Mouse (Mus musculus) olfactory bulb, adult 2 months (tissue): ENCODE data around the gene Pcsk6. TPM values are rescaled to one million over a fixed set of nuclear protein-coding genes. Genes with fewer than 3 reads are reported as not detected.
"Not testable (repeated sequence)": the region's sequence is repeated elsewhere in the genome, so short reads cannot be mapped to it uniquely, and the experiment has no call there.

ENCODE experiments used
- H3K27ac ChIP-seq: fragments of 200-500 bp; 2 replicates; pipeline ENCODE4 v1.5.1; 2012; ENCODE audit warnings: low read depth, low read length; ENCODE audit not compliant: insufficient read depth
- H3K4me1 ChIP-seq: fragments of 200-500 bp; 2 replicates; pipeline ENCODE4 v1.6.1; 2012; ENCODE audit warnings: low read length; ENCODE audit not compliant: control insufficient read depth, insufficient read depth
- H3K4me3 ChIP-seq: fragments of 200-500 bp; 2 replicates; pipeline ENCODE4 v1.5.1; 2012; ENCODE audit warnings: mild to moderate bottlenecking, low read depth, low read length, moderate library complexity; ENCODE audit not compliant: insufficient read depth
- CTCF ChIP-seq: fragments of 200-500 bp; IDR thresholded peaks from 2 replicates; pipeline ENCODE4 v1.5.1; 2012; ENCODE audit warnings: low read depth, mild to moderate bottlenecking, low read length, moderate library complexity; ENCODE audit not compliant: insufficient read depth
- POLR2A ChIP-seq: fragments of 200-500 bp; IDR thresholded peaks from 2 replicates; pipeline ENCODE4 v1.6.1; 2012; ENCODE audit warnings: mild to moderate bottlenecking, low read depth, low read length, moderate library complexity; ENCODE audit not compliant: insufficient read depth
- WGBS: fragments of 180-500 bp; shearing (Covaris S2); methylation state at CpG from one replicate; pipeline ENCODE4 v1.1.7; 2018; 5-methylcytosine and 5-hydroxymethylcytosine counted together
- polyA plus RNA-seq: library from polyadenylated mRNA; stranded (reverse); fragments of >200 nt; gene quantifications from 2 replicates; pipeline ENCODE4 v1.2.4, GENCODE M21; 2012; ENCODE audit warnings: low replicate concordance; ENCODE audit not compliant: missing spikeins, insufficient read depth, insufficient read length

Gene Pcsk6
- not detected in 2 replicates for polyA plus RNA-seq

DNA sequence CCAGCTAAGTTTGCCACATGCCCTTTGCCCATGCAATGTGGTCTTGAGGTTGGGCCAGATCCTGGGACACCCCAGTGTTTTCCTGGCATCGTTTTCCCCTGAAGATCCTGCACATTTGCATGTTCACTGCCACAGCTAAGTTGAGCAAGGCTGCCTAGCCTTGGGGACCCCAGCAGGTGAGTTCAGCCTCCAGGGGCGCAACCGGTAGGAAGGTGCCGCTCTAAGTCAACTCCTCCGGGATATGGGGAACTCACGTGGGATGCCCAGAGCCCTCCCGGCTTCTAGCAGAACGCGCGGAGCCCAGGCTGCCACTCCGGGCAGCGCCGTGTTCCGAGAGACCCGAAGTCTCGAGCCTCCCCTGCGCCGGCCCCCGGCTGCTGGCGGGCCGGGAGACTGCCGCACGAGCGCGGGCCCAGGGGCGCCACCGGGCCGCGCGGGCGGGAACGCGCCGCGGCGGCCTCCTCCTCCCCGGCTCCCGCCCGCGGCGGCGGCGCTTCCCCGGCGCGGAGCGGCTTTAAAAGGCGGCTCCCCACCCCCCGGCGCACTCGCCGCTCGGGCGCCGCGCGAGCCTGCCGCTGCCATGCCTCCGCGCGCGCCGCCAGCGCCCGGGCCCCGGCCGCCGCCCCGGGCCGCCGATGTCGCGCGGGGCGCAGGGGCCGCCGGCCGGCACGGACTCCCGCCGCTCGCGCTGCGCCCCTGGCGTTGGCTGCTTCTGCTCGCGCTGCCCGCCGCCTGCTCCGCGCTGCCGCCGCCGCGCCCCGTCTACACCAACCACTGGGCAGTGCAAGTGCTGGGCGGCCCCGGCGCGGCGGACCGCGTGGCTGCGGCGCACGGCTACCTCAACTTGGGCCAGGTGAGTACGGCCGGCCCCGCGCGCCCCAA is at the start of gene Pcsk6:
Pcsk6 (plus strand) TSS at position 144 of the 882 bp plus-strand sequence.
- 14% methylated on average over 111 of the region's 111 CpGs for WGBS
- H3K27ac ChIP-seq = no peak within 1 kb of the TSS
- peak within 1 kb of the TSS; percentile 58 for H3K4me3 ChIP-seq
- peaks cover 20% of the 10 kb centered on the region for H3K4me1 ChIP-seq
- no peak for TF ChIP-seq CTCF

DNA sequence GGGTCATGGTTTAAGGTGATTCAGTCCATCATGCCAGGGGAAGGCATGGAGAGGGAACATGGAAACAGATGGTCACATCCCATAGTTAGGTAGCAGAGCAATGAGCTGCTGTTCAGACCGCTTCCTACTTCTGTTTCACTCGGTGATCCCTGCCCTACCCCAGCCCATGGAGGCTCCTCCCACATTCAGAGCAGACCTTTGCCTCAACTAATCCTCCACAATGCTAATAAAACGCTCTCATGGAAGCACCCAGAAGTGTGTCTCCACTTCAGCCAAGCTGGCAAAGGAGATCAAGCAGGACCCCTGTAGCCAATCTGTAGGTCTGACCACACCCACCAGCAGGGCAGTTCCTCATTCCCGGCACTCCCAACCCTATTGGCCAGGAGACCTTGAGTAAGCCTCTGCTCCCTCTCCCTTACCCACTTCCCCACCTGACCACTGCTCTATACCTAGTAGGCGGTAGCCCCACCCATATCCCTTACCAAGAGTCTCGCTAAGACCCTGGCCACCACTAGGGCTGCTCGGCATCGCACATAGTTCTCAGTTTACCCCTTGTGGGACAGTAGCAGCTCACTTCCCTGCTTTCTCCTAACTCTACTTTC is 47.8 kb upstream of the Pcsk6 start:
- no peak overlapping the region for H3K27ac ChIP-seq
- no peaks in the 10 kb centered on the region for H3K4me1 ChIP-seq
- no peak overlapping the region for H3K4me3 ChIP-seq
- 86% methylated on average over 8 of the region's 8 CpGs for WGBS
- no peak for TF ChIP-seq POLR2A
- no peak for TF ChIP-seq CTCF

DNA sequence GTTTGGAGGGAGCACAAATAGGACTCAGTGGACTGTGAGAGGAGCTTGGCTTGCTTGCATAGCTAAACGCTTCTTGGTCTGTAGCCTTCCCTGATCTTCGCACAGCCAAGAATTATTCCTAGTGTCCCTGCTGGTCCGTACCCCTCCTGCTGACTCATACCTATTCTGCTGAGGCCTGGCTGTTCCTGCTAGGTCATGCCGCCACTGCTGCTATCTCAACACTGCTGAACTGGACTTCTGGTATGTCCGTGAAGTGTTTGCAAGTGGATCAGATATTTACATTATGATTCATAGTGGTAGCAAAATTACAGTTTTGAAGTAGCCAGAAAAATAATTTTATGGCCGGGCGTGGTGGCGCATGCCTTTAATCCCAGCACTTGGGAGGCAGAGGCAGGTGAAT is 44.0 kb upstream of the Pcsk6 start:
- Histone ChIP-seq H3K27ac (no peak overlapping the region), H3K4me3 (no peak overlapping the region), H3K4me1 (no peaks in the 10 kb centered on the region)
- WGBS = 96% methylated on average over 8 of the region's 8 CpGs
- TF ChIP-seq CTCF (no peak), POLR2A (no peak)

DNA sequence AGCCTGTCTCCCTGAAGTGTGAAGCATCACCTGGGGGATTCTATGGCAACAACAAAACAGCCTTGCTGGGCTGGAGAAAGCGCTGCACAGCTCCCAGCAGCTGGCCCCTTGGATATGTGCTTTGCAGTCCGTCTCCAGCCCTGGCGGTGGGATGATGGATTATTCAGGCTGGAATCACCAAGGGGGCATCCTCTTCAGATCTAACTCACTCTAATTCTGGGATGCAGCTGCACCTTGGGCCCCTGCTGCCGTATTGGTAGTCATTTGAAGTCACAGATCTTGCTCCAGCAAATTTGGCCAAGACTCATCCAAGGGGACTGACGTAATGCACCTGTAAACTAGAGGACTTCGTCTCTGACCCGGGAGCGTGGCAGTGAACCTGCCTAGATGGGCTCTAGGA is 41.1 kb upstream of the Pcsk6 start:
- 63% methylated on average over 8 of the region's 8 CpGs for WGBS
- TF ChIP-seq POLR2A (no peak), CTCF (no peak)

DNA sequence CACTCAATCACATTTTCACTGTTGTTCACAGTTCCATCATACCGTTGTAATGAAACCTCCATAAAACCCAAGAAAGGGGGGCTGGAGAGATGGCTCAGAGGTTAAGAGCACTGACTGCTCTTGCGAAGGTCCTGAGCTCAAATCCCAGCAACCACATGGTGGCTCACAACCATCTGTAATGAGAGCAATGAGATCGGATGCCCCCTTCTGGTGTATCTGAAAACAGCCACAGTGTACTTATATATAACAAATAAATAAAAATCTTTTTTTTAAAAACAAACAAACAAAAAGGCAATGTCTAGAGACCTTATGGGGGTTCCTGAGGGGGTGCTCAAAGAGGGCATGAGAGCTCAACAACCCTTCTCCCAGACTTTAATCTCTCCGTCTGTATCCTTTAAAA is 39.6 kb upstream of the Pcsk6 start:
- H3K27ac ChIP-seq, H3K4me1 ChIP-seq, H3K4me3 ChIP-seq: not testable (repeated sequence)
- 76% methylated on average over 4 of the region's 4 CpGs for WGBS

More for the DNA sequence above, 41.1 kb upstream of the Pcsk6 start:
- Histone ChIP-seq H3K4me3 (no peak overlapping the region), H3K27ac (no peak overlapping the region), H3K4me1 (no peaks in the 10 kb centered on the region)

DNA sequence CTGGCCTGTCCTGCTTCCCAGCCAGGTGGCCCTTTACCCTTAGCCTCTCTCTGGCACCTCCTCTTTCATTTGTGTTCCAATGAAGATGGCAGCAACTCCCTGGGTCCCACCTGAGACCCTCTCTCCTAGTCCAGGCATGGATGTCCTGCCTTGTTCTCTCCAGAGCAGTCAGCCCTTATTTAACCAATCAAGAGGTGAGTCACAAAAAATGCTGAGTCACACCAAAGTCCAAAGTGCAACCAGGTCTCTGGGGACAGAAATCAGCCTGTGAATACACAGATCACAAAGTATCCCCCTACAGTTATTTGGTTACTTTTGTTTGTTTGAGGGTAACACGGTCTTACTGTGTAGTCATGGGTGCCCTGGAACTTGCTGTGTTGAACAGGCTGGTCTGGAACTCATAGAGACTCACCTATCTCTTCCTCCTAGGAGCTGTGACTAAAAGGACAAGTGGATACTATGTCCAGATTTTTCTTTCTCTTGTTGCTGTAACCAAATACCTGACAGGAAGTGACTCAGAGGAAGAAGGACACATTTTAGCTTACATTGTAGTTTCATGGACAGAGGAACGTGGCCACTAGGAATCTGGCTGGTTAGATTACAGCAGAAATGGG is 38.9 kb upstream of the Pcsk6 start:
- Histone ChIP-seq H3K27ac (no peak overlapping the region), H3K4me3 (no peak overlapping the region), H3K4me1 (no peaks in the 10 kb centered on the region)
- 93% methylated on average over 2 of the region's 2 CpGs for whole genome bisulfite sequencing
- no peak for TF ChIP-seq CTCF
- no peak for TF ChIP-seq POLR2A

DNA sequence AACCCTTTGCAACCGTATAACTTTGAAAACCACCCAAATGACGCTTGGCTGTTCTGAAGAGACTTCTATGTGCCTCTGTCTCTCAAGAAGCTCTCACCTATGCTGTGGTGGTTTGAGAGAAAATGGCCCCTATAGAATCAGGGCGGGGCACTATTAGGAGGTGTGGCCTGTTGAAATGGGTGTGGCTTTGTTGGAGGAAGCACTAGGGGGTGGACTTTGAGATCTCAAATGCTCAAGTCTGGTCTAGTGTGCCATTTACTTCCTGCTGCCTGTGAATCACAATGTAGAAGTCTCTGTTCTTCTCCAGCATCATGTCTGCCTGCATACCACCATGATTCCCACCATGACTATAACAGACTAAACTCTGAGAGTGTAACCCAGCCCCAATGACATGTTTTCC is 21.8 kb upstream of the Pcsk6 start:
- Histone ChIP-seq H3K27ac (no peak overlapping the region), H3K4me1 (no peaks in the 10 kb centered on the region), H3K4me3 (no peak overlapping the region)
- TF ChIP-seq CTCF = no peak
- no peak for TF ChIP-seq POLR2A
- WGBS = 92% methylated on average over 3 of the region's 3 CpGs

DNA sequence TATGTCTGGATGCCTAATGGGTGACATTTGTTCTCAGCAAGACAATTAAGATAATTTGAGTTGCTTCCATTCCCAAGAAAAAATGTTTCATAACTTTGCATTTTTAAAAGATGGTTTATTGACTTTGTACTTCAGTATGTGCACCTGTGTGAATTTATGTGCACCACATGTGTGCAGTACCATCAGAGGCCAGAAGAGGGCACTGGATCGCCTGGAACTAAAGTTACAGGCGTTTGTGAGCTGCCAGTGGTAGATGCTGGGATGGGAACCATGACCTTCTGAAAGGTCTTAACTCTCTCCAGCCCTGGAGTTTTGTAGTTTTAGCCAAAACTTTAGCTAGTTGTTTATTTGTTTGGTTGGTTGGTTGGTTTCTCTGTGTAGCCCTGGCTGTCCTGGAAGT is 18.3 kb upstream of the Pcsk6 start:
- Histone ChIP-seq H3K4me3 (no peak overlapping the region), H3K4me1 (no peaks in the 10 kb centered on the region), H3K27ac (no peak overlapping the region)
- no peak for TF ChIP-seq POLR2A
- no peak for TF ChIP-seq CTCF
- WGBS = 66% methylated on average over 2 of the region's 2 CpGs

DNA sequence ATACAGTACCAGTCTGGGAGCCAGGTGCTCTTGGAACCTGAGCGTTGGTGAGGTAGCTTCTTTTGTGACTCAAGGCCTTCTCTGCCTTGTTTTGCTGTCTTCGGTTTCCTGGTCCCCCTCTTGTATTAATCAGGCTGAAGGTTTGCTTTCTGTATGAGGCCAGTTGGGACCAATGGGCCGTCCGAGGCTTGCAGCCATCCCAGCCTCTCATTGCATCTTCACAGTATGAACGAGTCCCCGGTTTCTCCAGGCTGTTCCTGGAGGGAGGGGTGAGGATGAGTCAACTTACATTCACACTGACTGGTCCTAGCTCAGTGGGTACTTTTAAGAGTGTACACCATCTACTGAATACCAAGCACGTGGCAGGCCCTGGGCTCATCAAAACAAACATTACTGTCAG is 553 bp upstream of the Pcsk6 start:
- 64% methylated on average over 7 of the region's 7 CpGs for WGBS
- Histone ChIP-seq H3K4me3 (no peak overlapping the region), H3K27ac (no peak overlapping the region), H3K4me1 (peaks cover 20% of the 10 kb centered on the region)
- TF ChIP-seq POLR2A = no peak
- TF ChIP-seq CTCF = no peak
